Mouse (Mus musculus) liver, embryonic 14.5 days (tissue): ENCODE results near the gene Gnai1.

Experiments used
- CTCF ChIP-seq: IDR thresholded peaks from 2 replicates; pipeline ENCODE4 v1.5.1; 2016; ENCODE audit warnings: antibody characterized with exemption, low read depth, control low read depth
- EP300 ChIP-seq: IDR thresholded peaks from 2 replicates; pipeline ENCODE4 v1.6.1; 2016; ENCODE audit warnings: antibody characterized with exemption, low read depth

DNA sequence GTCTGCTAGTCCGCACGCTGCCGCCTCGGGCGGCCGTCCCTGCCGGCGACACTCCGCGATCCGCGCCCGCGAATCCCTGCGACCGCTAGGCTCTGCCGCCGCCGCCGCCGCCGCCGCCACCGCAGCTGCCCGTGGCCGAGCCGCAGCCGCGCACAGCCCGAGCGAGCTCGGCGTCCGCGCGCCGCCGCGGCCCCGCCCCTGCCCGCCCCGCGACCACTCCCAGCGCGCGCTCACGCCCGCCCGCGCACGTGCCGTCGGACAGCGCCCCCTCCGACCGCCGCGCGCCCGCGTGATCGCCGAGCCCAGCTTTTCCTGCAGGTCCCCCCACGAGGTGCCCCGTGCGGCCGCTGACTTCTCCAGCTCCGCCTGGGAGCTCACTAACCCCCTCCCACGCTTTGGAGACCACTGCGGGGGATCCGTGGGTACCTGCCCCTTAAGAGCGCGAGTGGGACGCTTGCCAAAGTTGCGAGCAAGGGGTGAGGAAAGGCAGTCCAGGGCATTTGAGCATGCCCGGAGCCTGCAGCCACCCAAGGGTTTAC, at the start of gene Gnai1:
- TF ChIP-seq EP300 (no peak), CTCF (no peak)
